Comparison of ENCODE assay signal across 13 mouse cellular contexts in the genomic region with DNA sequence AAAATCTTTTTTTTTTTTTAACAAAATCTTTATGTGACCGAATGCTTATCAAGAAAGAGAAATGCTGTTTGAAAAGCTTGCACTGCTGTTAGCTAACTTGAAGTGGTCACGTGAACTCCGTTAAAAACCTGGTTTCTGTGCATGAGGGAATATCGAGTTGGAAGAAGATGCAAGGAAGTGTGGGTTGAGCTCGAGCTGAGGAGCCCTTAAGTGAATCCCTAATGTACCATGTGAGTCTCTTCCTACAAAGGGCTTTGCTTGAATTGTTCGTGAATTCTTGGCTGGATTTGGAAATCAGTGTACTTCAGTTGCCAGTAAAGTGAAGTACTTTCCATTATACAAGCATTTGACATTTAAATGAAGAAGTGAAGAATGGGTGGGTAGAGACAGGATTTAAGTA.
"Had no signal": no experiment of that assay in that cellular context is flagged by ENCODE, and none has a peak within 500 bp of the region (broad histone marks: within the 10 kb centered on the region; RNA-seq: fewer than 3 reads in every experiment).

No protein-coding gene starts in this region.

- DNase-seq: lung, adult 18-20 months; lung, embryonic 14.5 days; lung, postnatal 10 days; lung, postnatal 4 days; midbrain, embryonic 14.5 days; retina, postnatal 1 day; right cerebral cortex, adult 18-20 months; right cerebral cortex, postnatal 25 days; right cerebral cortex, postnatal 4 days; spleen, adult 18-20 months; thymus, adult 18-20 months; thymus, postnatal 25 days; thymus, postnatal 4 days had no signal
